Mouse (Mus musculus): ENCODE data around the gene Gpr65. TPM values are rescaled to one million over a fixed set of nuclear protein-coding genes. Genes with fewer than 3 reads are reported as not detected.

The Gpr65 gene
- polyA plus RNA-seq, 1 experiment from 2014 or later = 0.42 TPM

Other genes with a start within 250 kb of the Gpr65 start
- 10.0 and 10.9 TPM in 2 replicates for gene Galc, start 9.2 kb upstream of the Gpr65 start, polyA plus RNA-seq (2015; fragmentation: Nextera tagmentation; extraction: Ambion mirVana)